Mouse (Mus musculus) stomach, postnatal 0 days (tissue): ENCODE data around the gene Snx20.

Source experiments
- CTCF ChIP-seq: IDR thresholded peaks from 2 replicates; pipeline ENCODE4 v1.5.1; 2016; ENCODE audit warnings: antibody characterized with exemption, low read depth, mild to moderate bottlenecking, moderate library complexity
- EP300 ChIP-seq: optimal IDR thresholded peaks from 2 replicates; pipeline ENCODE3; 2016; ENCODE audit warnings: antibody characterized with exemption

GRCm38 (mm10) chr8:88635474-88636397, at the start of gene Snx20:
- no peak for TF ChIP-seq EP300
- no peak for TF ChIP-seq CTCF
